Mouse (Mus musculus): Measurements from ENCODE around the gene Spcs2. TPM values are rescaled to one million over a fixed set of nuclear protein-coding genes. Genes with fewer than 3 reads are reported as not detected.

The Spcs2 gene
- polyA plus RNA-seq, 1 experiment from 2014 or later, result 358 TPM

Other genes starting within 250 kb of the Spcs2 start
- 0.55 and 0.60 TPM in 2 replicates for gene Tpbgl, start 236.4 kb downstream of the Spcs2 start, polyA plus RNA-seq (2016; fragmentation: Nextera tagmentation; extraction: Ambion mirVana)
- gene Slco2b1, start 152.1 kb downstream of the Spcs2 start, polyA plus RNA-seq (2016; fragmentation: Nextera tagmentation; extraction: Ambion mirVana), result 1.2 and 1.7 TPM in 2 replicates
- not detected in 2 replicates for gene Olfr520, start 133.2 kb downstream of the Spcs2 start, polyA plus RNA-seq (2016; fragmentation: Nextera tagmentation; extraction: Ambion mirVana)
- gene Olfr521, start 100.0 kb downstream of the Spcs2 start, polyA plus RNA-seq (2016; fragmentation: Nextera tagmentation; extraction: Ambion mirVana), result not detected in 2 replicates
- gene Neu3, start 35.0 kb downstream of the Spcs2 start, polyA plus RNA-seq (2016; fragmentation: Nextera tagmentation; extraction: Ambion mirVana), result 2.2 and 2.3 TPM in 2 replicates
- gene Xrra1, start 4.3 kb downstream of the Spcs2 start, polyA plus RNA-seq (2016; fragmentation: Nextera tagmentation; extraction: Ambion mirVana), result 0.46 and 0.85 TPM in 2 replicates
- 5.4 and 5.7 TPM in 2 replicates for gene Rnf169, start 117.0 kb upstream of the Spcs2 start, polyA plus RNA-seq (2016; fragmentation: Nextera tagmentation; extraction: Ambion mirVana)
- gene Chrdl2, start 142.7 kb upstream of the Spcs2 start, polyA plus RNA-seq (2016; fragmentation: Nextera tagmentation; extraction: Ambion mirVana), result 0.71 and 0.77 TPM in 2 replicates